Mouse (Mus musculus) right cerebral cortex, postnatal 25 days (tissue): ENCODE data around the gene Dsp.

Experiments used
- DNase-seq: peaks from one replicate; pipeline ENCODE4 v3.0.0; 2022

Dsp gene

DNA sequence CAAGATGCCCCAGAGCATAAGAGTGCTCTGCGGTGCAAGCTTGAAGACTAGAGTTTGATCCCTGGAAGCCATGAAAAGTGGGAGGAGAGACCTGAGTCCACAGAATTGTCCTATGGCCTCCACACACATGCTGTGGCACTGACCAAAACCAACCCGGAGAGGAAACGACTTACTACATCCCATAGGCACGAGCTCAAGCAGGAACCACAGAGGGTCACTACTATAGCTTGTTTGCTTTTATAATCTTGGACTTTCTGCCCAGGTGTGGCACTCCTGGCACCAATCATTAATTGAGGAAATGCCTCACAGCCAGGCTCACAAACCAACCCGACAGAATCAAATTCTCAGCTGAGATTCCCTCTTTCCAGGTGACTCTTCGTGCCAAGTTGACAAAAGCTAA, 50.3 kb downstream of the Dsp start:
- no peak for DNase-seq

DNA sequence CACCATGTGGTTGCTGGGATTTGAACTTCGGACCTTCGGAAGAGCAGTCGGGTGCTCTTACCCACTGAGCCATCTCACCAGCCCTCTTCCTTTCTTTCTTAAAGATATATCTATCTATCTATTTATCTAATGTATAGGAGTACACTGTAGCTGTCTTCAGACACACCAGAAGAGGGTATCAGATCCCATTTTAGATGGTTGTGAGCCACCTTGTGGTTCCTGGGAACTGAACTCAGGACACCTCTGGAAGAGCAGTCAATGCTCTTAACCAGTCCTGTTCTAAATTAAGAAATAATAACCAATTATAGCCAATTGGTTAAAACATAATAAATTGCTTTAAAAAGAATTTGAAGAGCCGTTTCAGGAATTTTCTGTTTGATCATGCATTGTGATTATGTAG, 53.1 kb downstream of the Dsp start:
- DNase-seq = no peak

DNA sequence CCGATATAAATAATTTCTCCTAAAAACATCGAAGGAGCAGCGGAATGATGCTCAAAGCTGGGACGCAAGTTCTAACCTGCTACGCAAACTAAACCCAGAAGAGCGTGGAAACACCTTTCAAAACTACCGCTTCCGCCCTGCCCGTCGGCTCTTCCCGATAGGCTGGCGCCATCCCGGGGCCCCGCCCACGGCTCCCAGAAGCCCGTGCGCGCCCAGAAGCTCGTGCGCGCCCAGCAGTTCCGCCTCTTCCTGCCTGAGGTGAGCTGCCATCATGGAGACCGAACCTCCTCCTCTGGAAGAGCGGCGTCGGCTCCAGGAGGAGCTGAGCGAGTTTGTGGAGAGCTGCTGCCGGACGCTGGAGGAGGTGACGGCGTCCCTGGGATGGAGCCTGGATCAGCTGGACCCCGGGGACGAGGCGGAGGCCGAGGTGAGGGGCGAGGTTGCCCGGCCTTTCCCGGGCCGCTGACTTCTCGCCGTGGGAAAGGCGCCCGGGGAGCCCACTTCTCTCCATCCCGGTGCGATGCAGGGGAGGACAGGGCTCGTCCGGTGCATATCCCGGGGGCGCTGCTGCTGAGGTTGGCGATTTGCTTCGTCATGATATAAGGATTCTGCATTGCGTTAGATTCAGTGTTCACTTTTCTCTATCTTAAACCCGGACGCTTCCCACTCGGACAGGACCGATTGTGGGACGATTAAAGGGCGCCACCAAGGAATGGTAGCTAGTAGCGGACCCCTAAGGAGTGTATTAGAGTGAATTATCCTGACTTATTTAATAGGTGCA, 53.8 kb downstream of the Dsp start, which contains the start of gene Snrnp48:
TSS of gene Snrnp48 (plus strand) at position 237 of the 781 bp plus-strand sequence.
- peak; percentile 91 for DNase-seq

DNA sequence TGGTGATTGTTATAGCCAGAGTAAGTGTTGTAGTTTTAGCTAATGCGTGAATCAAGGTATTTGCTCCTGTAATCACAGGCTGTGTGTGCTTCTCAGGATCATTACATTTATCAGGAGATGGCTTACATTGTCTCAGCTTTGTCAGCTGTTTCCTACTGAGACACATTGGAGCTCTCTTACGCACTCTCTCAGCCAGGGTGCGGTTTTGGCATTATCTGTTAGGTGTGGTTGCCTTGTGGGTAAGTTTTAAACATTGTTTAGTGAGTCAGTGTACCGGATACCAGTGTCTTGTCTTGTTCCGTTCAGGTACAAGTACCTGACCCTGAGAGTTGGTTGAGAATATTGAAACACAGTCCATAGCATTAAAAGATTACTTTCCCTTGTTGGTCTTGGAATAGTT, 60.0 kb downstream of the Dsp start:
- DNase-seq = no peak

DNA sequence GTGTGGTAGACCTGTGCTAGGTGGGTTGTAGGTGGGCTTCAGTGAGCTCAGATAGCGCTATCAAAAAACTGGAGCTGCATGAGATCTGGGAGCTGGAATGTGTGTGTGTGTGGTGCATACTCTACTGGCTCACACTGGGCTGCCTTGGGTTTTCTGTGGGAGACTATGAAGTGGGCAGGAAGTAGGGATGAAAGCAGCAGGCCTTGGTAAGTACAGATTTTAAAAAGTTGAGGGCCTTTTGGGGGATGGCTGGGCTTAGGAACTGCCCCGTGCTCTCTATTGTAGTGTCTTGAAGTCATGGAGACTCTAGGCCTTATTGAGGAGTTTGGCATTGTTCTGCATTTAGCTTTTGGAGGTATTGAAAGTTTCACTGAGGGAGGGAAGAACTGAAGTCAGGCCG, 67.6 kb downstream of the Dsp start:
- no peak for DNase-seq

DNA sequence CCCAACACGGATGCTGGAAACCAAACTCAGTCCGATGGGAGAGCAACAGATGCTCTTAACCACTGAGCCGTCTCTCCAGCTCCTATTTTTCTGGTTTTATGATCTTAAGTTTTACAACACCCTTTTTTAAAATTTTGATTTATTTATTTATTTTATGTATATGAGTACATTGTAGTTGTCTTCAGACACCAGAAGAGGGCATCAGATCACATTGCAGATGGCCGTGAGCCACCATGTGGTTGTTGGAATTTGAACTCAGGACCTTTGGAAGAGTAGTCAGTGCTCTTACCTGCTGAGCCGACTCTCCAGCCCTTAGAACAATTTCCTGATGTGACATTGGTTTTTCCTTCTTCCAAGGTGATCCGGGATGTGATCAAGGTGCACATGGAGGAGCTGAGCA, 69.2 kb downstream of the Dsp start:
- no peak for DNase-seq

DNA sequence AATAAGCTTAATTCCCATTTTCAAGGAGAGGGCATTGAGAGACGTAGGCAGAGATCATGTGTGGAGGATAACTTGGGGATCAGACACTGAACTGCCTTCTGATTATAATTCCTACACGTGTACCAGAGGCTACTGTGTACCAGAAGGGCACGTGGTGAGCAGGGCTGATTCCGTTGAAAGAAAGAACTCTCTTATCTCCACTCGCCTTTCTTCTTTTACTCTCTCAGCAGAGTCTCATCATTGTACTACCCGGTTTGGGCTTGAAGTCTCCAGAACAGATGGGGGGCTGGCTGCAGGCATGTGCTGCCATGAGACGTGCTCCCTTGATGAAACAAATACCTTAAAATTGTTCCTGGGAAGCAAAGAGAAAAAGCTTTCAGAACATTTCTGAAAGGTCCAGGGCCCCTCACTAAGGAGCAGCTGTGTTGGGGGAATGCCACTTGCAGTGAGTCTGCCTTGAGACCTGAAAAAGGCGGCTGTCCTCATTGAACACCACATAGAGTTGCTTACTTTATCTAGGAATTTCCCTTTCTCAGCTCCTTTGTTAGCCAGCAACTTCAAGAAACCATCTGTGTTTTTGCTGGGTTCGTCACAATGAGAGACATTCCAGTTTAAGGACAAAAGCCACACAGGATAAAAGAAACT, 79.2 kb downstream of the Dsp start:
- no peak for DNase-seq

DNA sequence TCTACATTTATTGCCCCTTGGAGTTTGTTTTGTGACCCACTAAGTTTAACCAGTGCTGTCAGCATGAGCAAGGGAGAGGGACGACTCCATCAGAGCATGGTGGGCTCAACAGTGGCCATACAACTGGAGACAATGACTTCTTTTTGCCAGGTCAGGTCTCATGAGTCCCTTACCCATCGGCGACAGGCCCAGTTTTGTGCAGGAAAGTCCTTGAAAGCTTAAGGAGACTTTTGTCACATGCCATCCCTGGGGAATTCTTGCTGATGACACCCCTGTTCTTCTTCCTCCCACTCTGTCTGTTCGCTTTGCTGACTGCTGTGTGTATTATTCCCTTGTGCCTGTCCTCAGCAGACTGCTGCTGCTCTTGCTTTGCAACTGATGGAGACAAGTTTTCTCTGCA, 81.3 kb downstream of the Dsp start:
- DNase-seq = no peak

DNA sequence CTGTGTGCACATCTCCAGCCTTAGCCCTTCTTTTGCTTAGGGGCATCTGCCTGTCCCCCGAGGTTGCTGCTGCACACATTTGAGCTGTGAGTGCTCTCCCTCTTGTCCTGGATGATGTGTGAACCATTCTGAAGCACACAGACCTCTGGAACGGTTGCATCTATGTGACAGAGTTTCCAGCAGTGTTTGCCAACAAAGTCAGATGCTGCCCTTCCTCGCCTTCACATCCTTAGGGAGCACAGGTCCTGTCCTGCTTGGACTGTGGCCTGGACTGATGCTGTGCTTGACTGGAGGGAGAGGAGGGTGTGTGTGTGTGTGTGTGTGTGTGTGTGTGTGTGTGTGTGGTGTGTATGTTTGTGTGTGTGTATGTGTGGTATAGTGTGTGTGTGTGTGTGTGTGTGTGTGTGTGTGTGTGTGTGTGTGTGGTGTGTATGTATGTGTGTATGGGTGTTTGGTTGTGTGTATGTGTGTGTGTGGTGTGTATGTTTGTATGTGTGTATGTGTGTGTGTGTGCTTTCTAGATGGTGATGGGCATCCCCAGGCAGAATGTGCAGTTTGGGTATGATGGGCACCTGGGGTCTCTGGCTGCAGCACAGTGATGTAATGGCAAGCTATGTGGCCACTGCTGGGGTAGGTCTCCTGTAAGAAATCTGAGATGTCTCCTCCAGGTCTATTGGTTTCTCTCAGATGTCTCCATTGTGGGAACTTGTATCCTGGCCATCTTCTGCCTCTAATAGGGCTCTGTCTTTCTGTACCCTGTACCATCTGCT, 81.9 kb downstream of the Dsp start:
- DNase-seq = no peak

DNA sequence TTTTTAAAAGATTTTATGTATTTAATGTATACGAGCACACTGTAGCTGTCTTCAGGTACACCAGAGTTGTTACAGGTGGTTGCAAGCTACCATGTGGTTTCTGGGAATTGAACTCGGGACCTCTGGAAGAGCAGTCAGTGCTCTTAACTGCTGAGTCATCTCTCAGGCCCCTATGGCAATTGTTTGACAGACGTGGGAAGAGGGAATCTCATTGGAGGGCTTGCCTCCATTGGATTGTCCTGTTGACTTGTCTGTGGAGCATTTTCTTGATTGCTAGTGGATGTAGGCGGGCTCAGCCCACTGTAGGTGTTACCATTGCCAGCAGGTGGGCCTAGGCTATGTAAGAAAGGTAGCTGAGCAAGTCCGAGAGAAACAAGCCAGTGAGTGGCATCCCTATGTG, 83.6 kb downstream of the Dsp start:
- DNase-seq = no peak

DNA sequence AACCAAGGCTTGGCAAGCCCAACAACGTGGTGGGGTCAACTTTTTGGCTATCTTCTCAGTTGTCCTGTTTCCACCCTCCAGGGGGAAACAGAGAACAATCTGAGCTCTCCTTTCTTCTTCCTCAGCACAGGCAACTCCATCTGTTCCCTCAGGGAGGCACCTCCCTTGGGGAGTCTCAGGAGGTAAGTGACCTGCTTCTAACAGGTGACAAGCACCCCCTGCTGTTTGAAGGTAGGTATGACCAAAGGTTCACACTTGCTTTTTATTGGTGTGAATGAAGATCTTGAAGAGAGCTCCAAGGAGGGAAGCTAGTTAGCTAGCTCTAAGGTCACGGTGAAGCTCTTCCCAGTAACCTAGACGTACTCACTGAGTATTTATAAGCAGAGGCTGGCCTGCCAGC, 84.3 kb downstream of the Dsp start:
- DNase-seq = no peak

DNA sequence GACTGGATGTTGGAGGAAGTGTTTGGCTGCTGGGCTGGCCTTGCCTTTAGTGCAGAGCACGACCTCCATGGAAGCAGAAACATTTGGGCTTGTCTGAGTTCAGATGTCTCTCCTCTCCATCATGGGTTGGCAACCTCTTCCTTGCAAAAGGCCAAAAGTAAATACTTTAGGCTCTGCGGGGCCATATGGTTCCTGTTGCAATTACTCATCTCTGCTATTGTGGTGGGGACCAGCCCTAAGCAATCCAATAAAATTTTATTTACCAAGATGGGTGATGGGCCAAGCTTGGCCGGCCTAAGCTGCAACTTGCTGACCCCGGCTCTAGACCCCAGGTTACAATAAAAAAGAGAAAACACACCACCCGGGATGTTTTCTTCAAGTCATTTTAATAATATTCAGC, 97.1 kb downstream of the Dsp start:
- no peak for DNase-seq
